Mouse (Mus musculus): ENCODE data around the gene 4930402H24Rik.

- no peak for TF ChIP-seq CTCF (IDR thresholded peaks at IDR 0.05; ENCODE audit: low read depth)
- no peak for TF ChIP-seq EP300 (optimal IDR thresholded peaks at IDR 0.05)
These were observed 19.2 kb downstream of the 4930402H24Rik start for GRCm38 (mm10) chr2:130886983-130887382.

Data from stomach, postnatal 0 days (tissue).